Mouse (Mus musculus) splenic B cell, adult 2 months (primary cell): ENCODE results near the gene Ptgr2.
"Not testable (repeated sequence)": the region's sequence is repeated elsewhere in the genome, so short reads cannot be mapped to it uniquely, and the experiment has no call there.

Source experiments
- DNase-seq: peaks from one replicate; pipeline ENCODE4 v3.0.0-alpha.2; 2011; ENCODE audit warnings: low read depth, low spot score
- H3K27me3 ChIP-seq: 2 replicates; pipeline ENCODE4 v1.6.1; 2012; ENCODE audit warnings: mild to moderate bottlenecking, low read length, moderate library complexity, mixed read lengths; ENCODE audit not compliant: control insufficient read depth, poor library complexity, insufficient read depth, severe bottlenecking
- H3K36me3 ChIP-seq: 2 replicates; pipeline ENCODE4 v1.6.1; 2012; ENCODE audit warnings: mild to moderate bottlenecking, low read length, moderate library complexity, mixed read lengths; ENCODE audit not compliant: control insufficient read depth, poor library complexity, insufficient read depth, severe bottlenecking

Ptgr2 gene

GRCm38 (mm10) chr12:84358699-84359098 is 73.7 kb downstream of the Ptgr2 start:
- not testable (repeated sequence) for DNase-seq, H3K27me3 ChIP-seq, H3K36me3 ChIP-seq

- DNase-seq, result peak; percentile 98
- Histone ChIP-seq H3K36me3 (peaks cover 1% of the 10 kb centered on the region; the same call in 1 of the 2 replicates), H3K27me3 (no peaks in the 10 kb centered on the region; the same call in 1 of the 2 replicates)
Observed at GRCm38 (mm10) chr12:84361555-84362489, 76.8 kb downstream of the Ptgr2 start, which contains the start of the genes Coq6 and Fam161b. Gene Coq6, plus strand, starts transcription at chr12:84361657. Gene Fam161b, minus strand, starts transcription at chr12:84361833.

- Histone ChIP-seq H3K36me3 (peaks cover 4% of the 10 kb centered on the region; the same call in 1 of the 2 replicates), H3K27me3 (no peaks in the 10 kb centered on the region; the same call in 1 of the 2 replicates)
- no peak for DNase-seq
Observed at GRCm38 (mm10) chr12:84362872-84363271, 77.8 kb downstream of the Ptgr2 start.

GRCm38 (mm10) chr12:84364291-84364690 is 79.3 kb downstream of the Ptgr2 start:
- H3K36me3 ChIP-seq, result peaks cover 4% of the 10 kb centered on the region; the same call in 1 of the 2 replicates
- no peak for DNase-seq
- H3K27me3 ChIP-seq, result no peaks in the 10 kb centered on the region; the same call in 1 of the 2 replicates

GRCm38 (mm10) chr12:84365137-84365536 is 80.1 kb downstream of the Ptgr2 start:
- DNase-seq, result no peak
- Histone ChIP-seq H3K27me3 (no peaks in the 10 kb centered on the region; the same call in 1 of the 2 replicates), H3K36me3 (peaks cover 4% of the 10 kb centered on the region; the same call in 1 of the 2 replicates)
